Mouse (Mus musculus) adrenal gland, postnatal 14 days (tissue): ENCODE data around the gene Stard3nl. TPM values are rescaled to one million over a fixed set of nuclear protein-coding genes. Genes with fewer than 3 reads are reported as not detected.
A peak's percentile ranks its signal among the peaks of the same experiment; 100 is the strongest.
"Not testable (repeated sequence)": the region's sequence is repeated elsewhere in the genome, so short reads cannot be mapped to it uniquely, and the experiment has no call there.

Experiments used
- DNase-seq: peaks from one replicate; pipeline ENCODE4 v3.0.0; 2021; ENCODE audit warnings: mixed read lengths
- total RNA-seq: library from RNA; stranded (reverse); gene quantifications from 2 replicates; pipeline ENCODE4 v1.2.3, GENCODE M21; 2021

The Stard3nl gene
- total RNA-seq, 1 experiment from 2014 or later = 27.8 TPM

GRCm38 (mm10) chr13:19385226-19385625 lies 10.4 kb downstream of the Stard3nl start:
- no peak for DNase-seq

- no peak for DNase-seq
Observed at GRCm38 (mm10) chr13:19381112-19381828, 14.3 kb downstream of the Stard3nl start.

- DNase-seq = no peak
Observed at GRCm38 (mm10) chr13:19379313-19379712, 16.3 kb downstream of the Stard3nl start.

- no peak for DNase-seq
Observed at GRCm38 (mm10) chr13:19372133-19372729, 23.4 kb downstream of the Stard3nl start.

GRCm38 (mm10) chr13:19368817-19369216 lies 26.8 kb downstream of the Stard3nl start:
- no peak for DNase-seq

- DNase-seq = no peak
Observed at GRCm38 (mm10) chr13:19367536-19367935, 28.1 kb downstream of the Stard3nl start.

- no peak for DNase-seq
Observed at GRCm38 (mm10) chr13:19366866-19367265, 28.7 kb downstream of the Stard3nl start.

- DNase-seq = peak; percentile 65
Observed at GRCm38 (mm10) chr13:19365596-19365995, 30.0 kb downstream of the Stard3nl start.

GRCm38 (mm10) chr13:19364245-19364772 lies 31.3 kb downstream of the Stard3nl start:
- peak; percentile 52 for DNase-seq

- no peak for DNase-seq
Observed at GRCm38 (mm10) chr13:19362358-19362757, 33.2 kb downstream of the Stard3nl start.

- peak; percentile 28 for DNase-seq
Observed at GRCm38 (mm10) chr13:19358027-19358426, 37.6 kb downstream of the Stard3nl start.

- no peak for DNase-seq
Observed at GRCm38 (mm10) chr13:19357301-19357700, 38.3 kb downstream of the Stard3nl start.

GRCm38 (mm10) chr13:19356720-19357119 lies 38.9 kb downstream of the Stard3nl start:
- DNase-seq = no peak

- no peak for DNase-seq
Observed at GRCm38 (mm10) chr13:19356120-19356519, 39.5 kb downstream of the Stard3nl start.

GRCm38 (mm10) chr13:19352795-19353194 lies 42.8 kb downstream of the Stard3nl start:
- DNase-seq = no peak

- DNase-seq = not testable (repeated sequence)
Observed at GRCm38 (mm10) chr13:19340356-19340755, 55.2 kb downstream of the Stard3nl start.

GRCm38 (mm10) chr13:19336310-19336709 lies 59.3 kb downstream of the Stard3nl start:
- not testable (repeated sequence) for DNase-seq

Other genes with a start within 250 kb of the Stard3nl start
- gene Epdr1, start 224.1 kb upstream of the Stard3nl start, total RNA-seq = 13.4 and 15.6 TPM in 2 replicates
- 2.8 and 3.7 TPM in 2 replicates for gene Sfrp4, start 227.3 kb upstream of the Stard3nl start, total RNA-seq